ENCODE assay signal across 9 mouse cellular contexts in the genomic region with DNA sequence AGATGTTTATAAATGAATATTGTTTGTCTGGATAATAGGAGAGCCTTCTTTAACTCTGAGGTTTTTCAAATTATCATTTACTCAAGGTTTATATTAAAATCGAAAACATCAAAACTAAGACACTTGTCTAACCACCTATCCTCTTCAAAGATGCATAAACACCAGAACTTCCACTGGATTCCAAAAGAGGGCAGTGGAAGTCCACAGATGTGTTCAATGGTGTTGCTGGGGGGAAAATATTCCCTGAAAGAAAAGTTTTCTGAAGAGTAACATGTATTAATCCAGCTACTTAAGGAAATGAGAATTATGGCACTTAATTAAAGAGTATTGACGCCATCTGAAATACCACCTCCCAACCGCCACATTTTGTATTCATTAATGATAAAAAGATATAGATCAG.
DNase-seq lines count a peak whose midpoint lies in the region; ATAC-seq and TF ChIP-seq lines count a peak whose summit lies in the region.
"Had no signal": no experiment of that assay in that cellular context is flagged by ENCODE, and none has a peak within 500 bp of the region (broad histone marks: within the 10 kb centered on the region; RNA-seq: fewer than 3 reads in every experiment).

No protein-coding gene starts in this region.

- no peak for DNase-seq in gastrocnemius, adult 2 months
- DNase-seq in gastrocnemius, adult 18-20 months (ENCODE audit: low spot score) = no peak
- peak; percentile 74 for DNase-seq in midbrain, postnatal 0 days (ENCODE audit: low spot score)
- no peak for DNase-seq in midbrain, embryonic 10.5 days (ENCODE audit: low spot score)
- peak; percentile 63 for DNase-seq in embryo, embryonic 9.5 days (ENCODE audit: extremely low spot score)
- peak; percentile 2 for DNase-seq in lung, postnatal 25 days (ENCODE audit: low spot score)
- no peak for DNase-seq in thymus, postnatal 25 days
- DNase-seq in heart, postnatal 36 days = no peak

- no peak overlapping the region for H3K9ac ChIP-seq in midbrain, postnatal 0 days (replicated peaks; ENCODE audit: low read length, poor library complexity, severe bottlenecking)
- H3K9ac ChIP-seq: heart, embryonic 15.5 days had no signal

- H3K4me1 ChIP-seq in midbrain, postnatal 0 days (ENCODE audit: insufficient read depth, low read length) = no peaks in the 10 kb centered on the region
- H3K4me1 ChIP-seq in midbrain, embryonic 10.5 days = peaks cover 3% of the 10 kb centered on the region; the same call in 1 of the 2 replicates
- H3K4me1 ChIP-seq: heart, embryonic 15.5 days had no signal

- H3K27ac ChIP-seq in gastrocnemius, adult 2 months = no peak overlapping the region
- no peak overlapping the region for H3K27ac ChIP-seq in midbrain, postnatal 0 days (ENCODE audit: low read depth, low read length)
- H3K27ac ChIP-seq in midbrain, embryonic 10.5 days (replicated peaks) = no peak overlapping the region
- H3K27ac ChIP-seq: heart, embryonic 15.5 days had no signal

- intact Hi-C loops in gastrocnemius, adult 2 months (cut with DNase I) = no loop called here
- intact Hi-C loops in heart, postnatal 36 days (cut with DNase I) = loop anchor here (2.0 kb wide), 2 partner anchors 450 to 1512 kb away; no protein-coding TSS in a partner anchor

- 43% methylated on average over 3 of the region's 3 CpGs for WGBS in midbrain, postnatal 0 days
- WGBS in midbrain, embryonic 10.5 days = 46% methylated on average over 3 of the region's 3 CpGs

- H3K27me3 ChIP-seq in midbrain, postnatal 0 days (ENCODE audit: insufficient read depth, low read length) = no peaks in the 10 kb centered on the region
- no peaks in the 10 kb centered on the region for H3K27me3 ChIP-seq in midbrain, embryonic 10.5 days (ENCODE audit: low read depth, poor library complexity, severe bottlenecking)
- H3K27me3 ChIP-seq: heart, embryonic 15.5 days had no signal

- H3K4me2 ChIP-seq in midbrain, postnatal 0 days (ENCODE audit: low read depth, low read length, poor library complexity, severe bottlenecking) = no peak overlapping the region
- H3K4me2 ChIP-seq: heart, embryonic 15.5 days had no signal

- H3K36me3 ChIP-seq in midbrain, postnatal 0 days (ENCODE audit: insufficient read depth, low read length) = no peaks in the 10 kb centered on the region
- no peaks in the 10 kb centered on the region for H3K36me3 ChIP-seq in midbrain, embryonic 10.5 days
- H3K36me3 ChIP-seq: heart, embryonic 15.5 days had no signal

- no peaks in the 10 kb centered on the region for H3K9me3 ChIP-seq in midbrain, postnatal 0 days (ENCODE audit: low read length)
- H3K9me3 ChIP-seq in midbrain, embryonic 10.5 days (replicated peaks) = no peaks in the 10 kb centered on the region
- H3K9me3 ChIP-seq: heart, embryonic 15.5 days had no signal

- no peak overlapping the region for H3K4me3 ChIP-seq in gastrocnemius, adult 2 months
- no peak overlapping the region for H3K4me3 ChIP-seq in midbrain, postnatal 0 days (ENCODE audit: low read depth, low read length)
- H3K4me3 ChIP-seq in midbrain, embryonic 10.5 days = no peak overlapping the region
- H3K4me3 ChIP-seq: heart, embryonic 15.5 days had no signal

- no peak for ATAC-seq in midbrain, postnatal 0 days (ENCODE audit: low FRiP score)

- TF ChIP-seq CTCF in gastrocnemius, adult 2 months (IDR thresholded peaks at IDR 0.05) = peak; percentile 58
- TF ChIP-seq CTCF in midbrain, postnatal 0 days (IDR thresholded peaks at IDR 0.05) = peak; percentile 94

Comparison
In these comparisons a context has a peak if more than half of its experiments do, and no peak if none do; other contexts are left out.
1. DNase-seq: peak in midbrain, postnatal 0 days (single experiment), embryo, embryonic 9.5 days (single experiment) and lung, postnatal 25 days (single experiment); none in gastrocnemius, adult 2 months (single experiment), gastrocnemius, adult 18-20 months (single experiment), midbrain, embryonic 10.5 days (single experiment), thymus, postnatal 25 days (single experiment) and heart, postnatal 36 days (0 of 2).